Comparison of ENCODE assay signal across 8 mouse cellular contexts in the genomic region with DNA sequence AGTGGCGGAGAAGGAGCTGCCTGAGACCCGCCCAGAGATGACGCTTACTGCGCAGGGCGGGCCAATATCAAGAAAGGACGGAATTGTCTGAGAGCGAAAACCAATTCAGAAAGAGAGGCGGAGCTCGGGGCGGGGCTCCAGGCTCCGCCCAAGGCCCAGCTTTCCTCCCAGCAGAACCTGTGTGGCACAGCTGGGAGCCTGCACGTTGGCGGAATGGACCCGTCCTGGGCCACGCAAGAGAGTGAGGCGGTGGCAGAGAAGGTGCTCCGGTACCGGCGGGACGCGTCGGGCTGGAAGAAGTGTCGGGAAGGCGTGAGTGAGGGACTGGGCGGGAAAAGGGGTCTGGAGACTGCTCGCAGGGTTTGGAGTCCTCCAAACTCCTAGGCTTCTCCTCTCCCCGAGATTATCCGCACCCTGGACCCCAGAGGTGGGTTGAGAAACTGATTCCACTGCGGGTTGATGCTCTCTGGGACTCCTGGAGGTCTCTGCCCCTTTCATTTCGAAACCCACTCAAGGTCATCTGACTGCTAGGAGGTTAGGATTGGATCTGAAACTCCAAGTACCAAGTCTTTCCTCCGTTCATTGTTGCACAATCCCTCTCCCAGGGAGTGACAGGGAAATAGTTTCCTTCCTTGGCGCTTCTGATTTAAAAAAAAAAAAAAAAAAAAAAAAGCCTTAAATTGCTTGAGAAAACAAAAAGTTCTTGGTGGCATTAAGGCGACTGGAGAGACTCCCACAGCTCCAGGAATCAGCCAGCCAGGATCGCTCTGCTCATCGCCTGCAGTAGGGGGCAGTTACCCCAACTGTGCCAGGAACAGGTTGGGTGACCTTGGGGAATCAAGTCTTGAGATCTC. TPM values are rescaled to one million over a fixed set of nuclear protein-coding genes. Genes with fewer than 3 reads are reported as not detected.
A peak's percentile ranks its signal among the peaks of the same experiment; 100 is the strongest.
DNase-seq lines count a peak whose midpoint lies in the region; ATAC-seq and TF ChIP-seq lines count a peak whose summit lies in the region.

A gene (plus strand): TSS at position 132 of the 854 bp plus-strand sequence.

- H3K4me3 ChIP-seq in ES-Bruce4 (ENCODE audit: low read depth, low read length) = peak within 1 kb of the TSS; percentile 78
- H3K4me3 ChIP-seq in forebrain, embryonic 14.5 days (ENCODE audit: low read depth, low read length) = peak within 1 kb of the TSS; percentile 51
- peak within 1 kb of the TSS; percentile 65 for H3K4me3 ChIP-seq in neural tube, embryonic 15.5 days (replicated peaks)

- H3K4me1 ChIP-seq in ES-Bruce4 (ENCODE audit: control insufficient read depth, insufficient read depth, low read length) = no peaks in the 10 kb centered on the region
- H3K4me1 ChIP-seq in forebrain, embryonic 14.5 days (ENCODE audit: control insufficient read depth, insufficient read depth, low read length) = 0 out of 2 replicates have a peak, but pooled peaks cover 2% of the 10 kb centered on the region
- H3K4me1 ChIP-seq in neural tube, embryonic 15.5 days = peaks cover 20% of the 10 kb centered on the region

- H3K27me3 ChIP-seq in ES-Bruce4 (ENCODE audit: control insufficient read depth, insufficient read depth, low read length, poor library complexity, severe bottlenecking) = no peaks in the 10 kb centered on the region
- H3K27me3 ChIP-seq in forebrain, embryonic 14.5 days (replicated peaks; ENCODE audit: control insufficient read depth, insufficient read depth, low read length) = no peaks in the 10 kb centered on the region
- H3K27me3 ChIP-seq in neural tube, embryonic 15.5 days (replicated peaks) = no peaks in the 10 kb centered on the region

- TF ChIP-seq EP300 in ES-Bruce4 (IDR thresholded peaks at IDR 0.05; ENCODE audit: insufficient read depth, low read depth, low read length) = no peak

- DNase-seq in forebrain, embryonic 14.5 days (ENCODE audit: low spot score) = peak; percentile 96
- peak; percentile 93 to 94 for DNase-seq in heart, postnatal 14 days
- peak; percentile 91 for DNase-seq in layer of hippocampus, adult 11-12 months (ENCODE audit: low spot score)
- DNase-seq in lung, adult 18-20 months = peak; percentile 96 to 97
- DNase-seq in testis, postnatal 14 days (ENCODE audit: low spot score) = peak; percentile 86

- intact Hi-C loops in heart, postnatal 14 days (cut with DNase I) = loop anchor here (2.0 kb wide), 2 partner anchors 23 to 63 kb away; no protein-coding TSS in a partner anchor

- no peak within 1 kb of the TSS for H3K27ac ChIP-seq in ES-Bruce4 (ENCODE audit: insufficient read depth, low read length)
- no peak within 1 kb of the TSS for H3K27ac ChIP-seq in forebrain, embryonic 14.5 days (ENCODE audit: low read depth, low read length)
- peak within 1 kb of the TSS; percentile 79 for H3K27ac ChIP-seq in neural tube, embryonic 15.5 days (replicated peaks)

- H3K9ac ChIP-seq in ES-Bruce4 (ENCODE audit: low read depth, poor library complexity, severe bottlenecking) = peak within 1 kb of the TSS; percentile 60
- peak within 1 kb of the TSS; percentile 66 for H3K9ac ChIP-seq in forebrain, embryonic 14.5 days (ENCODE audit: low read length)
- peak within 1 kb of the TSS; percentile 66 for H3K9ac ChIP-seq in neural tube, embryonic 15.5 days (replicated peaks)

- peak; percentile 81 for TF ChIP-seq POLR2A in ES-Bruce4 (IDR thresholded peaks at IDR 0.05; ENCODE audit: insufficient read depth, low read length)

- no peak for TF ChIP-seq CTCF in ES-Bruce4 (IDR thresholded peaks at IDR 0.05; ENCODE audit: low read depth, low read length)

- H3K4me2 ChIP-seq in forebrain, embryonic 14.5 days (ENCODE audit: low read length) = peak within 1 kb of the TSS; percentile 65
- peak within 1 kb of the TSS; percentile 84 for H3K4me2 ChIP-seq in neural tube, embryonic 15.5 days

- ATAC-seq in cerebellum, adult (ENCODE audit: insufficient number of reproducible peaks, low FRiP score, low TSS enrichment) = peak; percentile 95
- ATAC-seq in forebrain, embryonic 14.5 days = peak; percentile 99
- ATAC-seq in neural tube, embryonic 15.5 days (ENCODE audit: low FRiP score) = peak; percentile 99

- H3K36me3 ChIP-seq in ES-Bruce4 (ENCODE audit: control insufficient read depth, insufficient read depth, low read length, poor library complexity, severe bottlenecking) = 0 out of 2 replicates have a peak, but pooled peaks cover 3% of the 10 kb centered on the region
- no peaks in the 10 kb centered on the region for H3K36me3 ChIP-seq in forebrain, embryonic 14.5 days (ENCODE audit: control insufficient read depth, insufficient read depth, low read length)
- no peaks in the 10 kb centered on the region for H3K36me3 ChIP-seq in neural tube, embryonic 15.5 days

- H3K9me3 ChIP-seq in ES-Bruce4 (replicated peaks; ENCODE audit: control insufficient read depth, insufficient read depth, low read length, poor library complexity, severe bottlenecking) = no peaks in the 10 kb centered on the region
- no peaks in the 10 kb centered on the region for H3K9me3 ChIP-seq in forebrain, embryonic 14.5 days (replicated peaks; ENCODE audit: control insufficient read depth, low read length)
- H3K9me3 ChIP-seq in neural tube, embryonic 15.5 days (replicated peaks) = no peaks in the 10 kb centered on the region

- under 1% methylated on average over 35 of the region's 35 CpGs for WGBS in forebrain, embryonic 14.5 days
- under 1% methylated on average over 35 of the region's 35 CpGs for WGBS in neural tube, embryonic 15.5 days

RNA-seq across cellular contexts. Expression of the gene that starts here (rescaled TPM):
- 15.0 and 16.0 TPM in 2 replicates for polyA plus RNA-seq in ES-Bruce4 (2011; ENCODE audit: insufficient read depth, insufficient read length, low read depth, missing spikeins)
- polyA plus RNA-seq in forebrain, embryonic 14.5 days (2014; fragmentation: Nextera tagmentation; extraction: Ambion mirVana) = 7.7 and 8.1 TPM in 2 replicates
- 10 to 100 TPM; 17.4 to 17.9 TPM for total RNA-seq in heart, postnatal 14 days (2021)
- polyA plus RNA-seq in neural tube, embryonic 15.5 days (2015; fragmentation: Nextera tagmentation; extraction: Ambion mirVana) = 5.8 and 18.3 TPM in 2 replicates
